Mouse (Mus musculus): ENCODE results near the gene Gm4836.
"Not testable (repeated sequence)": the region's sequence is repeated elsewhere in the genome, so short reads cannot be mapped to it uniquely, and the experiment has no call there.

The Gm4836 gene

DNA sequence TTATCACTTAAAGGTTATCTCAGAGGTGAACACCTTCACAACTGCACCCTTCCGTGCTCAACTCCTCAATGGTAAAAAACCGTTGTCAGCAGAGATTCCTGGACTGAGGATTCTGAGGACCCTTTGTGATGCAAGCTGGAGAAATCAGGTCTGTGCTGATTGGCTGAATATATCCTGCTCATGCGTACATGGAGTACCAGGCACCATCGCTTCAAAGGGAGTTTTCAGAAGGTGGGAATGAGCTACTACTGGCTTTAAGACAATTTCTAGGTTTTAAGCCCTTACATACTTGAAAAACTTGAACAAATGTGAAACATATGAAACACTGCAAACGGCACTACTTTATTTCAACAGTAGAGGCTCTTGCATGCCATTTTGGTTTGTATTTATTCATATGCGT, at the start of gene Gm4836:
TSS of gene Gm4836 (minus strand) at position 101 of the 400 bp plus-strand sequence.
- not testable (repeated sequence) for DNase-seq (ENCODE audit: low spot score)
